Mouse (Mus musculus) thymus, adult 2 months (tissue): ENCODE data around the gene Dpyd. TPM values are rescaled to one million over a fixed set of nuclear protein-coding genes. Genes with fewer than 3 reads are reported as not detected.

Experiments used
- DNase-seq: peaks from one replicate; pipeline ENCODE4 v3.0.0; 2021
- H3K27ac ChIP-seq: fragments of 200-500 bp; 2 replicates; pipeline ENCODE4 v1.5.1; 2012; ENCODE audit warnings: low read length, control low read depth; ENCODE audit not compliant: control insufficient read depth, insufficient read depth
- H3K27me3 ChIP-seq: fragments of 200-500 bp; 2 replicates; pipeline ENCODE4 v1.6.1; 2012; ENCODE audit warnings: mild to moderate bottlenecking, low read length, moderate library complexity, mixed read lengths; ENCODE audit not compliant: control insufficient read depth, insufficient read depth
- H3K36me3 ChIP-seq: fragments of 200-500 bp; 2 replicates; pipeline ENCODE4 v1.6.1; 2012; ENCODE audit warnings: mild to moderate bottlenecking, low read length, moderate library complexity; ENCODE audit not compliant: control insufficient read depth, insufficient read depth
- H3K4me1 ChIP-seq: fragments of 200-500 bp; replicated peaks from 2 replicates; pipeline ENCODE4 v1.6.1; 2012; ENCODE audit warnings: low read length; ENCODE audit not compliant: control insufficient read depth, insufficient read depth
- H3K4me3 ChIP-seq: fragments of 200-500 bp; 2 replicates; pipeline ENCODE4 v1.5.1; 2012; ENCODE audit warnings: mild to moderate bottlenecking, low read length, control low read depth, moderate library complexity; ENCODE audit not compliant: control insufficient read depth, insufficient read depth
- CTCF ChIP-seq: fragments of 200-500 bp; IDR thresholded peaks from 2 replicates; pipeline ENCODE4 v1.5.1; 2012; ENCODE audit warnings: mild to moderate bottlenecking, control low read depth, low read length, moderate library complexity, borderline replicate concordance; ENCODE audit not compliant: control insufficient read depth, poor library complexity, insufficient read depth; ENCODE audit errors: extremely low read depth
- POLR2A ChIP-seq: fragments of 200-500 bp; IDR thresholded peaks from 2 replicates; pipeline ENCODE4 v1.6.1; 2012; ENCODE audit warnings: mild to moderate bottlenecking, low read length, control low read depth, moderate library complexity; ENCODE audit not compliant: control insufficient read depth, poor library complexity, insufficient read depth; ENCODE audit errors: extremely low read depth
- WGBS: fragments of 180-500 bp; shearing (Covaris S2); methylation state at CpG from one replicate; pipeline ENCODE4 v1.1.7; 2018; 5-methylcytosine and 5-hydroxymethylcytosine counted together
- polyA plus RNA-seq: library from polyadenylated mRNA; depleted of rRNA; stranded (reverse); fragments of >200 nt; gene quantifications from 2 replicates; pipeline ENCODE4 v1.2.3, GENCODE M21; 2012; rRNA removed

Gene Dpyd
- polyA plus RNA-seq = 0.84 and 0.85 TPM in 2 replicates

- 9% methylated on average over 19 of the region's 19 CpGs for WGBS
- Histone ChIP-seq H3K27ac (no peak within 1 kb of the TSS), H3K4me1 (no peaks in the 10 kb centered on the region), H3K36me3 (no peaks in the 10 kb centered on the region), H3K27me3 (no peaks in the 10 kb centered on the region), H3K4me3 (peak within 1 kb of the TSS; percentile 14)
- DNase-seq = no peak
- TF ChIP-seq CTCF (no peak), POLR2A (no peak)
Measured at GRCm38 (mm10) chr3:118561554-118562310, at the start of gene Dpyd. Dpyd (plus strand) TSS chr3:118562129.

- H3K4me1 ChIP-seq = no peaks in the 10 kb centered on the region
- no peak overlapping the region for H3K4me3 ChIP-seq
- no peaks in the 10 kb centered on the region for H3K36me3 ChIP-seq
- no peaks in the 10 kb centered on the region for H3K27me3 ChIP-seq
- H3K27ac ChIP-seq = no peak overlapping the region
- no peak for DNase-seq
- WGBS = 41% methylated on average over 2 of the region's 2 CpGs
- TF ChIP-seq CTCF = no peak
- no peak for TF ChIP-seq POLR2A
Measured at GRCm38 (mm10) chr3:118537676-118538075, 24.3 kb upstream of the Dpyd start.

- H3K36me3 ChIP-seq = no peaks in the 10 kb centered on the region
- TF ChIP-seq POLR2A (no peak), CTCF (no peak)
- H3K4me3 ChIP-seq = no peak overlapping the region
- H3K4me1 ChIP-seq = no peaks in the 10 kb centered on the region
- no peak overlapping the region for H3K27ac ChIP-seq
- DNase-seq = no peak
- 73% methylated on average over 6 of the region's 6 CpGs for WGBS
- H3K27me3 ChIP-seq = no peaks in the 10 kb centered on the region
Measured at GRCm38 (mm10) chr3:118541766-118542165, 20.2 kb upstream of the Dpyd start.

- no peak for DNase-seq
- WGBS = 83% methylated on average over 4 of the region's 4 CpGs
- H3K27ac ChIP-seq = no peak overlapping the region
Measured at GRCm38 (mm10) chr3:118547551-118548210, 14.2 kb upstream of the Dpyd start.

GRCm38 (mm10) chr3:118557605-118558004 lies 4.3 kb upstream of the Dpyd start:
- H3K4me3 ChIP-seq = no peak overlapping the region
- no peak overlapping the region for H3K27ac ChIP-seq
- no peak for DNase-seq

More at GRCm38 (mm10) chr3:118547551-118548210, 14.2 kb upstream of the Dpyd start:
- Histone ChIP-seq H3K36me3 (no peaks in the 10 kb centered on the region), H3K4me3 (no peak overlapping the region), H3K27me3 (no peaks in the 10 kb centered on the region), H3K4me1 (no peaks in the 10 kb centered on the region)
- TF ChIP-seq CTCF = no peak
- no peak for TF ChIP-seq POLR2A

GRCm38 (mm10) chr3:118559936-118560335 lies 2.0 kb upstream of the Dpyd start:
- no peaks in the 10 kb centered on the region for H3K27me3 ChIP-seq
- no peaks in the 10 kb centered on the region for H3K4me1 ChIP-seq
- no peak overlapping the region for H3K27ac ChIP-seq
- WGBS = 85% methylated on average over 2 of the region's 2 CpGs
- no peak for TF ChIP-seq CTCF
- no peak for TF ChIP-seq POLR2A
- no peaks in the 10 kb centered on the region for H3K36me3 ChIP-seq
- H3K4me3 ChIP-seq = no peak overlapping the region
- DNase-seq = no peak

More at GRCm38 (mm10) chr3:118557605-118558004, 4.3 kb upstream of the Dpyd start:
- H3K4me1 ChIP-seq = no peaks in the 10 kb centered on the region
- no peaks in the 10 kb centered on the region for H3K36me3 ChIP-seq
- H3K27me3 ChIP-seq = no peaks in the 10 kb centered on the region
- TF ChIP-seq CTCF (no peak), POLR2A (no peak)
- 54% methylated on average over 1 of the region's 1 CpGs for WGBS
